Mouse (Mus musculus): ENCODE measurements around the gene Rtn4rl2. TPM values are rescaled to one million over a fixed set of nuclear protein-coding genes. Genes with fewer than 3 reads are reported as not detected.

The Rtn4rl2 gene
- total and polyA plus RNA-seq, 3 experiments, result 1.1 to 11.5 (median 1.5) TPM

DNA sequence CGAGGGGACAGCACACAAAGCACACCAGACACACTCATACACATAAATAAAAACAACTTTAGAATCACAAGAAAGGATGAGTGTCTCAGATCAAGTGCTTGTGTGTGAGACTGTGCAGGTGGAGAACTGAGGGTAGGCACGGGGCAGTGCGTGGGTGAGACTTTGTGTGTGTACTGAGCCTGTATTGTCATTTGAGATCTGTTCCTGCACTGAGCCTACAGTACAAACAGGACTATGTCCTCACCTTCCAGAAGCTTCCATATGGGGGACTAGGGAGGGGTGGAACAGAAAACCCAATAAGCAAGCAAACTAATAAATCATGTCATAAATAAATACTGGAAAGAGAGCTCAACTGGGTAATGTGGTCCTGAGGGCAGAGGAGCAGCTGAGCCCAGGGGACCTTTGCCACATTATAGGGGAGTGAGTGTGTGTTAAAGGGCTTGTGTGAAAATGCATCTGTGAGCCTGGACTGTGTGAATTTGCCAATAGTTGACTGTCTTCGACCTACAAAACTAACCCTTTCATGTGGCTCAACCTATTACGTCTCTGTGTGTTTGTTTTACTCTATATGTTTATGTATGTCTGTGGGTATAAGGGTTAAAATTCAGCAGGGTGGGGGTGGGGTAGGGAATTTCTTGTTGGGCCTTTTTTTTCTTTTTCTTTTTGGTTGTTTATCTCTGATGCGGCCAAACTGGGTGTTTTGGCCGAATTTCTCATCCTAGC is 35.9 kb downstream of the Rtn4rl2 start:
- no peak for DNase-seq

DNA sequence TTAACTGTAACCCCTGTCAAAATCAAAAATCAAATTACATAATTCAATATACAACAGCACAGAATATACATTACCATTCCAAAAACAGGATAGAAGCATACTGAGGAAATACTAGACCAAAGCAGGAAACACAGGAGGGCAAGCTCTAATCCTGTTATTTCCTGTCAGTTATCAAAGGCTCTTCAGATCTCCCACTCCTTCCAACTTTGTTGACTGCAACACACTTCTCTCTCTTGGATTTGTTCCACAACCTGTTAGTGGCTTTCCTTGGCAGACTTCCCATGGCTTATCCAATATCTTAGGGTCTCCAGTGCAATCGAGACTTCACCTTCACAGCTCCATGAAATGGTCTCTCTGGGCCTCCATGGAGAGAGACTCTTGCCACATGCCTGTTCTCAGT is 41.3 kb downstream of the Rtn4rl2 start:
- DNase-seq, result no peak

DNA sequence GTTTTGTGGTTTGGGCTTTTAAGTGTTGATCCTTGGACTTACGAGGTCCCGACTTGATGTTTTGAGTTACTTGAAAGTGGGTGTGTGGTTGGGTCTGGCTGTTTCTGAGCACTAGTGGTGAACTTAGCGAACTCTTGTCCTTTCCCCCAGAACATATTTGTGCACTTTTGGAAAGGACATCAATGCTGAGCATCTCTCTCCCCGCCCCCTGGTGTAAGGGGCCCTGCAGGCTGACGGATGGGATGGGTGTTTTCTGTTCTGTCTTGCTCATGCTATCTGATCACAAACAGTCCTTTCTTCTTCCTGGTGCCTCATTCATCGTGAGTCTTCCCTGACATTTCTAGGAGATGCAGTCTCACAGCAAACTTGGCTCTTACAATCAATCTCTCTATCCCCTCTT is 42.9 kb downstream of the Rtn4rl2 start:
- no peak for DNase-seq

DNA sequence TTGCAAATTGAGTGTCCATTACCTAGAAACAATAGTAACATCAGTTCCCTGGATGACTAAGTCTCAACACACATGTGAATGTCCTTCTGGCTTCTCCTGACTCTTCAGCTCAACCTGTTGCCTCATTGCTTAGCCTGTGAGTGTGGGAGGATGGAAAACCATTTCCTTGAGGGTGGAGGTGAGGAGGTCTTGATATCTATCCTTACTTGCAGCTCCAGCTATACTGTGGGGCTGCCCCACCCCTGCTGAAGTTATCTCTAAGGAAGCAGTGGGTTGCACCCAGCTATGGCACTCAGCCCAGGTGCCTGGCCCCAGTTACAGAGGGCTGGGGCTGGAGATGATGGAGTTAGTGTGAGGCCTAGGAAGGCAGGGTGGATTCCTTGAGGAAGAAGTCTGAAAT is 44.6 kb downstream of the Rtn4rl2 start:
- DNase-seq, result no peak

DNA sequence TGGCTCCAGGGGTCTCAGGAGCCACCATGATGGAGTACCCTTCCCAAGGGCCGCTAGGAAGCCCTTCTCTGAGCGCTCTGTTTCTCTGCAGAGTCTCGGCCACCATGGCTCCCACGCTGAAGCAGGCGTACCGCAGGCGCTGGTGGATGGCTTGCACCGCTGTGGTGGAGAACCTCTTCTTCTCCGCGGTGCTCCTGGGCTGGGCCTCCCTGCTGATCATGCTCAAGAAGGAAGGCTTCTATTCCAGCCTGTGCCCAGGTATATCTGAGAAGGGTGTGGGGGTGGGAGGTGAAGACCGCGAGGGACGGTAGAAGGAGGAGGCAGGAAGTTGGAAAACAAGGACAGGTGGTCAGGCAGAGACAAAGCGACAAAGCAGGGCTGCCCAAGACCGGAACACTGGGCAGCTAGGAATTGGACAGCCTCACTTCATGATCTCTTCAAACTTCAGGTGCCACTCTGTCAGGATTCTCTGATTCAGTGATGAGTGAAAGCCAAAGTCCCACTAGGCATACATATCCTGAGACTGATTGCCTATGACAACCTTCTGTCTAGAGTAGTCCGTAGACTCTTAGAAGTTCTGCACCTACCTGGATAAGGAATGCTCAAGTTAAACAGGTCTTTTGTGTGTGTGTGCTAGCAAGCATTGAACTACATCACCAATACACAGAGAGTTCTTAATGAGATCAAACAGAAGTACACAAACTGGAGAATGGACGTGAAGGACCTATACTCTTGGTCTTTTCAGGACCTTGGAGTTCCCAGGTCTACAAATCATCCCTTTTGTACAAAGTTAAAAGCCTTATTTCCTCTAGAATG is 45.6 kb downstream of the Rtn4rl2 start:
- no peak for DNase-seq

DNA sequence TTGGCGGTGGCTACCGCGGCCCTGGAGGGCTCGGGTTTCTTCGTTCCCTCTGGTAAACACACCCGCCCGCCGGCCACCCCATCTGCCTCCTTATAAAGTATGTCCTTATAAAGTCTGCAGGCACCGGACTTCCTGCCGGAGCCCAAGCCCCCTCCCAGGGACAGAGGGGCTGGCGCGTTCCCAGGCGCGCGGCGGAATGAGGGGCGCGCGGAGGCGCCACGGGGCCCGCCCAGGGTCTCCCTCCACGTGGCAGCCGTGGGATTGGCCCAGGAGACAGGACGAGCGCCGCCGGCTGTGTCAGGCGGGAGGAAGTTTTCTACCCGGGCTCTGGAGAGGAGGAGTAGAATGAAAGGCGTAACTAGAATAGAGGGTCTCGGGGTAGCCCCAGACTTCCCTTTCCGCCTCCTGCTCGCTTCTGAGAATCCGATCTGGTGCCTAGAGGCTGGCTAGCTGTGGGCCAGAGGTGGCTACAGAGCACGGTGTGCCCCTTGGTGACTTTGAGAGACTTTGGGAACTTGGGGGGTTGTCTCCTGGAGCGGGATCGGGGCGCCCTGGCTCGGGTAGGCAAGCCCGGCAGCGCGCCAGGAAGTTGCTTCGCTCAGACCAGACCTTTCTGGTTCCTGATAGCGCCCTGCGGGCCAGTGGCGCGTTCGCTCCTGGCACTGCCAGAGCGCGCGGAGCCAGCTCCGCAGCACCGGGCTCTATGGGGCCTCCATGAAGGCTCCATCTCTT is 46.3 kb downstream of the Rtn4rl2 start:
- peak; percentile 68 for DNase-seq

DNA sequence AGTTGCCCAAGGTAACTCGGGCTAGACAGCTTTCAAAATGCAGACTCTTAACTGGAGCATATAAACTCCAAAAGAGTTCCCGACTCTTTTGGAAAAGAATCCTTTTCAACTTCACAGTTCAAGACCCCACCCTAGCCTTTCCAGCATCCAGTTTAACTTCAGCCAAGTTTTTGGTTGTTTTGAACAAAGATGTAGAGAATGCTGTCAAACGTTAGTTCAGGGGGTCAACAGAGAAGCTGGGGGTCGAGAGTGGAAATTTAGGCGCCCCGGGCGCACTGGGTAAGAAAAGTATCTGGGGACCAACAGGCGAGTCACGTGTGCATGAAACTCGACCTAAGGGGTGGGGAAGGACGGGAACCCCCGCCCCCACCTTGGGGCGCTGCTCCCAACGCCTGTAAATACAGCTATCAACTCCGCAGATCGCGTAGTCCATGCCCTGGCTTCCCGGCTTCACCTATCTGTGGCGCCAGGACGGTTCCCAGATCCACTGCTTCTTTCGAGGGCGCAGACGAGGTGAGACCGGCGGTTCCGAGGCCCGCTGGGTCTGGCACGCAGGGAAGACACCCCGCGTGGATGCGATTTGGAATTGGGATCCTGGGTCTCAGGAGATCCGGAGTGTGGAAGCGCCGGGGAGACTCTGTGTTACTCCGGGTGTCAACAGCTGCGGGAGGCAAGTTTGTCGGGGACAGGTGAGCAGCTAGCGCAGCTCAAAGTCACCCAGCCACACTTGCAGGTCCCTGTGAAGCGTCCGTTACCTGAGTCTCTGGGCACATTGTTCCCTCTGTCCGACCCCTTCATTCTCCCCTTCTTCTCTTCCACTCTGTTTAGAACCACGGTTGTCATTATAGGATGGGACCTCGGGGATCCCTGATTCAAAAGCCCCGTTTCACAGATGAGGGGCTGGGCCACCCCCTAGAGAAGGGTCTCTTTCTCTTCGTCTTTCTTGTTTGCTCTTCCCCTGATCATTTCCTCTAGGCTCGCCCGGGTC is 47.2 kb downstream of the Rtn4rl2 start:
- DNase-seq, result peak; percentile 23

DNA sequence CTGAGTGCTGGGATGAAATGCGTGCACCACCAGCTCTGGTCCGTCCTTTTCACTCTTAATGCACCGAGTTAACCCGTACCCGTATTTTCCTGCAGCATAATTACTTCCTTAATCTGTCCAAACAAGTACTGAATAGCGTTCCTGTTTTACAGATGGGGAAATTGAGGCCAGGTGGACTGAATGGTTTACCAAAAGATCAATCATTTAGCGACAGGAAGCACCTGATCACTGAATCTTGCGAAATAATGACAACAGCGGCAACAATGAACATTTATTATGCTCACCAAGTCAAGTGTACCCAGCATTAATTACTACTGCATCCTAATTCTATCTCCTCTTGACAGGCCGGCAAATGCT is 47.9 kb downstream of the Rtn4rl2 start, which contains the start of gene Slc43a1:
TSS of gene Slc43a1 (plus strand) at position 258 of the 357 bp plus-strand sequence.
- DNase-seq, result no peak

DNA sequence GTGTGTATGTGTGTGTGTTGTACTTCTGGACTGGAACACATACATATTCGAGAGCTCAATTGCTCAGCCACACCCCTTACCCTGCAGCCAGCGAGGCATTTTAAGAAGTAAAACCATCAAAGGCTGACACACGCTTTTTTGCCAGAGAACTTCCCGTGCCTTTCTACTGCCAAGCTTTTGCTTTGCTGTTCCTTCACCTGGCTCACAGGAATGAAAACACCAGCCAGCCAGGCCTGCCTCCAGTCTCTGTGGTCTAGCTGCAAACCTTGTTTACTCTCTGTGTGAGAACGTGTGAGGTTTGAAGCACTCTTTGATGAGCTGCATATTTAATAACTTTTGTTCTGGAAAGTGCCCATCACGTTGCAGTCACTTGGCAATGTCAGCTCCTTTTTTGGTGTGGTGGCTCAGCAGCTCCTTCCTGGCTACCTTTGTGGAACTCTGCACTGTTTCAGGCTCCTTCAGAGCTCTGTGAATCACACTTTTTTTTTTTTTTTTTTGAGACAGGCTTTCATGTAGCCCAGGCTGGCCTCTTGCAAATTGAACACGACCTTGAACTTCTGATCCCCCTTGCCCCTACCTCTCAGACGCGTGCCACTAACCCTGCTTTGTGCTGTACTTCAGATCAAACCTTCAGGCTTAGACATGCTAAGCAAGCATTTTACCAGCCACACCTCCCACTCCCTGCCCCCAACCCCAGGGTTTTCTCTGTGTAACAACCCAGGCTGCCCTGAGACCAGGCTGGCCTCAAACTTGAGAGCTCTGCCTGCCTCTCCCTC is 48.5 kb downstream of the Rtn4rl2 start:
- no peak for DNase-seq

DNA sequence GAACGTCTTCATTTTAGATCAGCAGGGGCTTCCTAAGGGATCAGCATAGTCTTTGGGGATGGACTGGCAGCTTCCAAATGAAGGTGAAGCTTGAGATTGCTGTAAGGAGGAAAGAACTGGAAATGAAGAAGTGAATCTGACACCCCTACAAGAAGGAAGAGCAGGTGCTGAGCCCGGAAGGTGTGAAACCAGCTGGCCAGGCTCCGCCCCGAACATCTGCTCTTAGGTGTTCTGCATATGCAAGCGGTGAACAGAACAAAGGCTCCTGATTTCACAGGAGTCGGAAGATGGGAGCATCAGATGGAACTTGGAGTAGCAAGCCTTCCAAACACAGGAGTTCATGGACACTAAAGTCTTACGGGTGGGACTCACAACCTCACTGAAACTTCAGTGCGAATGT is 49.4 kb downstream of the Rtn4rl2 start:
- DNase-seq, result no peak

DNA sequence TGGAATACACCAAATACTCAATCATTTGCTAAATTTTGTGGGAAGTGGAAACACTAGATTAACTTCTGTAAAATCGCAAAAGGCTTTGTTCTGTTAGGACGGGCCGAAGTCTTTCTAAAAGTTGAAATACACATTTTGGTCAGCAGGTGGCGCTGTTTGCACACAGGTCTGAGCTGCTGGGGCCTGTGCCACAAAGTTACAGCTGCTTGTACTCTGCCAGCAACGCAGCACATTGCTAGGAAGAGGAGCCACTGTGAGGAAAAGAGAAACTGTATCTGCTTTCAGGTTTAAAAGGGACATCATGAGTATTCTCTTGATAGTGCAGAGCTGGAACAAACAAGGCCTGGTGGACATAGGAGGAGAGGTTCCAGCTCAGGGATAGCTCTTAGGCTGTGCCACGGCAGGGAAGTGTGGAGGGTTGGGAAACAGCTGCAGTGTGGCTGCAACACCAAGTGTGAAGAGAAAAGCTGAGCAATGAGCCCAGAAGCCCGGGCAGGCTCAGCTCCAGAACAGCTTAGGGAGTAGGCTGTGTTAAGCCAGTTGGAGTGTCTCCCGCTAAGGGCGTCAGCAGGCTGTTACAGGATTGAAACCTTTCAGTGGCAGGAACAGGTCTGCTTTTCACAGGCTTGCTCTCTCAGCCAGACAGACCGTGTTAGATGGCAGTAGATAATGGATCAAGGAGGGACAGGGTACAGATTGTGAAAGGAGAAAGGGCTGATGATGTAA is 54.7 kb downstream of the Rtn4rl2 start:
- peak; percentile 81 for DNase-seq

DNA sequence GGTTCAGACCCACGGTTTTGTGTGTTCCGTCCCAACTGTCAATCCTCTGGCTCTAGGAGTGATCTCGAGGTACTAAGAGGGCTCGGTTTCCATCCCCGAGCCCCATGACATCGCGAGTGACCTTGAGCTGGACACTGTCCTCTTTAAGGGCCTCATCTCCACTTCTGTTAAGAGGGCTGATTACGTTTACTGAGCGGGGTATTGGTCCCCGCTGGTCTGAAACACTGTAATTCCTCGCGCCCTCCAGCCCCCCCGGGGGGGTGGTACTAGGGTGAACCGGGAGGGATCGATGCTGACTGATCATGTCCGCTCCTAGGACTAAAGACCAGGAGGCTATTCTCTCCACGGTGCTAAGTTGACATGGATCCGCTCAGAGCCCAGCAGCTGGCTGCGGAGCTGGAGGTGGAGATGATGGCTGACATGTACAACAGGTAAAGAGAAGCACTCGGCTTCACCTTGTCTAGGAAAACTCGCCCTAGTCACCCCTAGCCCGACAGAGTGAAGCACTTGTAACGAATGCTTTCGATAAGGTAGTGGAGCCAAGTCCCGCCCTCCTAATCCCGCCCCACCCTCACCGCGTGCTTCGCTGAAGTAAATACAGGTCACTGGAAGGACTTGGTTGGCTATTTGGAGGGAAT is 59.1 kb downstream of the Rtn4rl2 start:
- peak; percentile 52 for DNase-seq

DNA sequence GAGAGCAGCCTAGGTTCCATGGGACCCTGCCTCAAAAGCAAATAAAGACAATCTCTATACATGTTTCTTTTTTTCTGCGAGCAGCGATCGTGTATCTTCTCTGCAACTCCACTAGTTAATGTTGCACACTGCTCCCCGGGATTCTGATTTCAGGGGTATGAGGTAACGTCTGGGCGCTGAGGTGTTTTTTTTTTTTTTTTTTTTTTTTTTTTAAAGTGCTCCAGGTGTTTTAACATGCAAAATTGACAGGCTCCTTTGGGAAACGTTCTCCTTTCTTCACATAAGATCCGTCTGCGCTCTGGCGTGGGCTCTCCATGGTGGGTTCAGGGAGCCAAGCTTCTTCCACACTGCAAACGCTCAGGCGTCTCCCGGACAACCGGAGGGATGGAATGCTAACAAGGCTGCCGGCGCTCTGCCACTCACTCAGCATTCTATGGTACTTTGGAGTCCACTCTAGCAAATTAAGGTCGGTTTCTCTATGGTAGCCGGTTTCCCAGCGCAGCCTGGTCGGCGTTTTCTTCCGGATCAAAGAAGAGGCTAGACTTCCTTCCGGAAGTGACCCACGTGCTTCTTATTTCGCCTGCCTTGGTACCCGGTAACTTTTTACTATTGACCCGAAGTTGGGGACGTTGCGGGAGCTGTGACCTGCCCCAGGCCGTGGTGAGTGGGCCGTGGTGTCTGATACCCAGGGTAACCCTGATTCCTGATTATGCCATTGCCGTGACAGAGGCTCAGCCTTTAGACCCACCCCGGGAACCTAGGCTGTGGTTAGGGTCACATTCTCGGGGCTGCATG is 59.8 kb downstream of the Rtn4rl2 start, which contains the start of gene Timm10:
TSS of gene Timm10 (plus strand) at position 510 of the 795 bp plus-strand sequence.
- DNase-seq, result peak; percentile 91

DNA sequence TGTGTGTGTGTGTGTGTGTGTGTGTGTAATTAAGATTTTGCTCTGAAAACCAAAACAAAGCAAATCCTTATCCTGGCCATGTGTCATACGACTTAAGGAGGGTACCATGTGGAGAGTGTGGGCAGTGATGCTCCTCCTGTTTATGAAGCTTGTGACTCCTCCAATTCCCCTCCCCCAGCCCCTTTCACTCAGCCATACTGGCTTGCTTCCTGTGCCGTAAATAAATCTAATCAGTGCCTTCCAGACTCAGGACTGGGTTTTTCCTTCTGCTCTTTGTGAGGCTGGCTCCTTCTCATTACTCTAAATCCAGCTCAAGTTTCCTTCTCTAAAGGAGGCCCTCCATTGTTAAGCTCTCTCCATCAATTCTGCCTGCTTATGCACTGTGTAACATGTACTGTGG is 63.3 kb downstream of the Rtn4rl2 start:
- DNase-seq, result no peak

DNA sequence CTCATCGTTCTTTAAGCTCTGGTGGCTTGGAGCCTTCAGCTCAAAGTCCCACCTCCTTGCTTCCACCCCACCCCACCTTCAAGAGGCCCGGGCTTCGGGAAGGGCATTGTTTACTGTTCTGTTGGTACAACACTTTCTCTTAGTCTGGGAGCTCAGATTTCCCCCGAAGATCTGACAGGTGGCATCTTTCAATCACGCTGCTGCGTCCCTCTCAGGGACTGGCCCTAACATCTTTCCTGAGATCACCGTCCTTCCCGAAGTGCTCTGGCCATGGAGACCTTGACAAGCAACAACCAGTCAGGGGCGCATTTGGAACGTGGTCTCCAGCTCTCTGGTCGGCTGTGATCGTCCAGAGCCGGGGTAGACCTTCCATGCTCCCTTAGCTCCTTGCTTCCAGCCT is 64.0 kb downstream of the Rtn4rl2 start, which contains the start of gene Smtnl1:
TSS of gene Smtnl1 (minus strand) at position 101 of the 400 bp plus-strand sequence.
- DNase-seq, result no peak
